Mouse (Mus musculus): ENCODE results near the gene Cdc5l.

The Cdc5l gene

GRCm38 (mm10) chr17:45371042-45371441 lies 62.5 kb downstream of the Cdc5l start:
- DNase-seq (ENCODE audit: low read depth, low spot score), result no peak

- DNase-seq (ENCODE audit: low read depth, low spot score), result no peak
These were observed 63.0 kb downstream of the Cdc5l start for GRCm38 (mm10) chr17:45370535-45370934.

GRCm38 (mm10) chr17:45364871-45365270 lies 68.7 kb downstream of the Cdc5l start:
- DNase-seq (ENCODE audit: low read depth, low spot score), result peak; percentile 46

GRCm38 (mm10) chr17:45360950-45361349 lies 72.6 kb downstream of the Cdc5l start:
- no peak for DNase-seq (ENCODE audit: low read depth, low spot score)

- peak; percentile 75 for DNase-seq (ENCODE audit: low read depth, low spot score)
These were observed 74.1 kb downstream of the Cdc5l start for GRCm38 (mm10) chr17:45359443-45359842.

- no peak for DNase-seq (ENCODE audit: low read depth, low spot score)
These were observed 77.1 kb downstream of the Cdc5l start for GRCm38 (mm10) chr17:45356431-45356830.

GRCm38 (mm10) chr17:45347951-45348350 lies 85.6 kb downstream of the Cdc5l start:
- no peak for DNase-seq (ENCODE audit: low read depth, low spot score)
